ENCODE assay signal across 8 mouse cellular contexts in the genomic region with DNA sequence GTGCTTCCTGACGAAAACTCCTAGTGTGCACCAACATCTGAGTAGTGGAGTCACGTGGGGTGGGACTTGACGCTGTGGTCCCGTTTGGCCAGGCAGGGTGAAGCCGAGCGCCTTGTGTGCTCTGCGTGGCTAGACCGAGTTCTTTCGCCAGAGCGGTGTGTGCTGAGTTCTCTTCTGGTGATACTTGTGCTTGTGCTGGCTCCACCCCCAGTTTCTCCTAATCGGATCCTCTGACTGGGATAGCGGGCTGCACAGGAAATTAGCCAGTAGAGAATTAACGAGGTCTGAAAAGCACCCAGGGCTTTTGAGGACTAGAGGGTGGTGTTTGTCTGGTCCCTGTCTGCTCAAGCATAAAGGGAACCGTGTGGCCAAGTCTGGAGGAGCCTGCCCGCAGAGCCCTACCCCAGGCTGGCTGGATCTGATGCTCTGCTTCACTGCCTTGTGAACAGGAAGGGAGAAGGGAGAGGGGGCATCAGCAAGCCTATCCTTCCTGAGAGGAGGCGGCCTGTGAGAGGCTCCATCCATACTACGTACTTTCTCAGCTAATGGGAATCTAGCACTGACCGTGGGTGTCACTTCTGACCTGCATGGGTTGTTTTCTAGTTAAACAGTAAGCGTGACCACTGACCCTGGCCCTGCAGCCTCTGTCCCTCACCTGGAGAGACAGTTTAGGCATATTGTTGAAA. TPM values are rescaled to one million over a fixed set of nuclear protein-coding genes. Genes with fewer than 3 reads are reported as not detected.
DNase-seq lines count a peak whose midpoint lies in the region; ATAC-seq and TF ChIP-seq lines count a peak whose summit lies in the region.

No protein-coding gene starts in this region.

- peak overlapping the region; percentile 13 for H3K4me2 ChIP-seq in midbrain, embryonic 15.5 days

- WGBS in heart, adult 2 months: 16% methylated on average over 19 of the region's 19 CpGs
- WGBS in forebrain, embryonic 10.5 days: 41% methylated on average over 19 of the region's 19 CpGs
- 30% methylated on average over 19 of the region's 19 CpGs for WGBS in midbrain, embryonic 15.5 days

- peak overlapping the region; percentile 33 for H3K27ac ChIP-seq in heart, adult 2 months
- peak overlapping the region; percentile 20; the same call in 1 of the 2 replicates for H3K27ac ChIP-seq in forebrain, embryonic 10.5 days
- no peak overlapping the region for H3K27ac ChIP-seq in midbrain, embryonic 15.5 days

- H3K79me2 ChIP-seq in heart, adult 2 months (replicated peaks; ENCODE audit: control insufficient read depth, insufficient read depth, low read length): no peaks in the 10 kb centered on the region

- no peaks in the 10 kb centered on the region for H3K27me3 ChIP-seq in heart, adult 2 months (ENCODE audit: control insufficient read depth, insufficient read depth, low read length)
- no peaks in the 10 kb centered on the region for H3K27me3 ChIP-seq in forebrain, embryonic 10.5 days (ENCODE audit: poor library complexity, severe bottlenecking)
- no peaks in the 10 kb centered on the region for H3K27me3 ChIP-seq in midbrain, embryonic 15.5 days (replicated peaks)

- TF ChIP-seq POLR2A in heart, adult 2 months (IDR thresholded peaks at IDR 0.05; ENCODE audit: insufficient read depth, low read depth, low read length): peak; percentile 28; the same call in 1 of the 2 replicates

- 0 out of 2 replicates have a peak overlapping the region, but pooled peaks have one; percentile 3 for H3K4me3 ChIP-seq in heart, adult 2 months
- H3K4me3 ChIP-seq in forebrain, embryonic 10.5 days: peak overlapping the region; percentile 18
- no peak overlapping the region for H3K4me3 ChIP-seq in midbrain, embryonic 15.5 days

- peaks cover 33% of the 10 kb centered on the region for H3K4me1 ChIP-seq in heart, adult 2 months (ENCODE audit: control insufficient read depth, insufficient read depth, low read length)
- H3K4me1 ChIP-seq in forebrain, embryonic 10.5 days: peaks cover 28% of the 10 kb centered on the region
- no peaks in the 10 kb centered on the region; the same call in 1 of the 2 replicates for H3K4me1 ChIP-seq in midbrain, embryonic 15.5 days

- DNase-seq in heart, adult 2 months: peak in 1 of 2 experiments; percentile 44
- no peak for DNase-seq in heart, postnatal 25 days (ENCODE audit: low spot score)
- no peak for DNase-seq in forebrain, embryonic 10.5 days (ENCODE audit: extremely low spot score, low spot score)
- peak; percentile 93 for DNase-seq in kidney, adult 9 months
- DNase-seq in right cerebral cortex, postnatal 14 days: no peak
- DNase-seq in testis, postnatal 10 days (ENCODE audit: low spot score): no peak
- no peak for DNase-seq in lung, postnatal 10 days

- intact Hi-C loops in heart, adult 2 months (cut with DNase I): no loop called here
- intact Hi-C loops in heart, postnatal 25 days (cut with DNase I): no loop called here

- ATAC-seq in midbrain, embryonic 15.5 days (replicated peaks): no peak

- peak overlapping the region; percentile 43; the same call in 1 of the 2 replicates for H3K9ac ChIP-seq in heart, adult 2 months (ENCODE audit: low read depth, low read length)
- H3K9ac ChIP-seq in midbrain, embryonic 15.5 days: no peak overlapping the region

- H3K36me3 ChIP-seq in heart, adult 2 months (ENCODE audit: control insufficient read depth, insufficient read depth, low read length): peaks cover 19% of the 10 kb centered on the region
- H3K36me3 ChIP-seq in forebrain, embryonic 10.5 days (replicated peaks): no peaks in the 10 kb centered on the region
- H3K36me3 ChIP-seq in midbrain, embryonic 15.5 days (replicated peaks): no peaks in the 10 kb centered on the region

- TF ChIP-seq CTCF in heart, adult 2 months (IDR thresholded peaks at IDR 0.05): no peak

- no peak for TF ChIP-seq EP300 in heart, adult 2 months (IDR thresholded peaks at IDR 0.05; ENCODE audit: insufficient read depth, low read depth, low read length)

- no peaks in the 10 kb centered on the region for H3K9me3 ChIP-seq in forebrain, embryonic 10.5 days
- H3K9me3 ChIP-seq in midbrain, embryonic 15.5 days: no peaks in the 10 kb centered on the region

RNA-seq across cellular contexts. Expression of gene Acsl1, which starts 28.7 kb away (rescaled TPM):
- total RNA-seq in heart, adult 2 months (2021): 100 to 1,000 TPM; 774 to 911 TPM
- 330 and 577 TPM in 2 replicates for polyA plus RNA-seq in heart, adult 2 months (2012; rRNA removed)
- total RNA-seq in heart, postnatal 25 days (2021): 100 to 1,000 TPM; 842 to 883 TPM
- 6.5 and 6.9 TPM in 2 replicates for polyA plus RNA-seq in forebrain, embryonic 10.5 days (2016; fragmentation: Nextera tagmentation; extraction: Ambion mirVana)
- polyA plus RNA-seq in midbrain, embryonic 15.5 days (2015; fragmentation: Nextera tagmentation; extraction: Ambion mirVana): 17.2 and 18.8 TPM in 2 replicates

RNA-seq across cellular contexts. Expression of gene Cenpu, which starts 52.3 kb away (rescaled TPM):
- under 1 TPM; 0.30 to 0.73 TPM for total RNA-seq in heart, adult 2 months (2021)
- polyA plus RNA-seq in heart, adult 2 months (2012; rRNA removed): 0.21 and 0.50 TPM in 2 replicates
- total RNA-seq in heart, postnatal 25 days (2021): under 1 TPM; 0.65 to 0.67 TPM
- polyA plus RNA-seq in forebrain, embryonic 10.5 days (2016; fragmentation: Nextera tagmentation; extraction: Ambion mirVana): 34.2 and 34.9 TPM in 2 replicates
- polyA plus RNA-seq in midbrain, embryonic 15.5 days (2015; fragmentation: Nextera tagmentation; extraction: Ambion mirVana): 5.5 and 6.1 TPM in 2 replicates

Comparison
In these comparisons a context has a peak if more than half of its experiments do, and no peak if none do; other contexts are left out.
1. RNA of gene Acsl1, which starts 28.7 kb away (polyA plus RNA-seq): 330 to 577 TPM in heart, adult 2 months; 17.2 to 18.8 TPM in midbrain, embryonic 15.5 days and 6.5 to 6.9 TPM in forebrain, embryonic 10.5 days; every median in the first group is over 10 times any median in the second.